In genomic region chr4:12353337-12353856, GRCm38 (mm10) we compare ENCODE assay signal across 20 mouse cellular contexts.
"Had no signal": no experiment of that assay in that cellular context is flagged by ENCODE, and none has a peak within 500 bp of the region (broad histone marks: within the 10 kb centered on the region; RNA-seq: fewer than 3 reads in every experiment).

No protein-coding gene starts in this region.

- DNase-seq: kidney, adult 18-20 months; kidney, adult 9 months; kidney, postnatal 14 days; kidney, postnatal 4 days; layer of hippocampus, postnatal 36 days; liver, embryonic 13.5 days; lung, adult 2 months; lung, postnatal 14 days; lung, postnatal 4 days; midbrain, embryonic 14.5 days; retina, postnatal 1 day; right cerebral cortex, postnatal 25 days; spleen, adult 18-20 months; thymus, adult 18-20 months; thymus, postnatal 36 days had no signal

- H3K4me2 ChIP-seq: liver, embryonic 13.5 days; midbrain, embryonic 11.5 days; neural tube, embryonic 13.5 days; stomach, embryonic 15.5 days had no signal

- H3K9me3 ChIP-seq: liver, embryonic 13.5 days; neural tube, embryonic 13.5 days; stomach, embryonic 15.5 days had no signal

- H3K4me1 ChIP-seq: liver, embryonic 13.5 days; neural tube, embryonic 13.5 days; stomach, embryonic 15.5 days had no signal

- H3K4me3 ChIP-seq: left cerebral cortex, adult 2 months; liver, embryonic 13.5 days; myocyte; neural tube, embryonic 13.5 days; stomach, embryonic 15.5 days had no signal

- H3K9ac ChIP-seq: liver, embryonic 13.5 days; neural tube, embryonic 13.5 days; stomach, embryonic 15.5 days had no signal

- H3K27ac ChIP-seq: left cerebral cortex, adult 2 months; liver, embryonic 13.5 days; stomach, embryonic 15.5 days had no signal

- H3K27me3 ChIP-seq: liver, embryonic 13.5 days; neural tube, embryonic 13.5 days; stomach, embryonic 15.5 days had no signal

- H3K36me3 ChIP-seq: liver, embryonic 13.5 days; neural tube, embryonic 13.5 days; stomach, embryonic 15.5 days had no signal
